Comparison of ENCODE assay signal across 23 mouse cellular contexts in the genomic region with DNA sequence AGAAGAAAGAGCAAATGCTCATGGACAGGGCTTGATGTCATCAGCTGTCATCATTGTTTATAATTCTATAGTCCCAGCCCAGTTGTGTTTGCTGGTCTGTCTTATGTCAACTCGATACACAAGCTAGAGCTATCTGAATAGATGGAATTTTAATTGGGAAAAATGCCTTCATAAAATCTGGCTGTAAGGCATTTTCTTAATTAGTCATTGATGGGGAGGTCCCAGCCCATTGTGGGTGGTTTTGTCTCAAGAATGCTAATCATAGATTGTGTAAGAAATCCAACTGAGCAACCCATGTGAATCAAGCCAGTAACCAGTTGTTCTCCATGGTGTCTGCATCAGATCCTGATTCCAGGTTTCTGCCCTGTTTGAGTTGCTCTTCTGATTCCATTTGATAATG.
DNase-seq lines count a peak whose midpoint lies in the region; ATAC-seq and TF ChIP-seq lines count a peak whose summit lies in the region.
"Had no signal": no experiment of that assay in that cellular context is flagged by ENCODE, and none has a peak within 500 bp of the region (broad histone marks: within the 10 kb centered on the region; RNA-seq: fewer than 3 reads in every experiment).

No protein-coding gene starts in this region.

- no peak overlapping the region for H3K4me3 ChIP-seq in intestine, postnatal 0 days (ENCODE audit: low read depth, low read length)
- H3K4me3 ChIP-seq: embryonic facial prominence, embryonic 13.5 days; embryonic facial prominence, embryonic 15.5 days; erythroblast, embryonic 14.5 days; forebrain, embryonic 10.5 days had no signal

- no peak for TF ChIP-seq CTCF in brain, embryonic 14.5 days (IDR thresholded peaks at IDR 0.05; ENCODE audit: borderline replicate concordance, extremely low read depth, insufficient read depth, insufficient read length)
- TF ChIP-seq CTCF in intestine, postnatal 0 days (IDR thresholded peaks at IDR 0.05; ENCODE audit: low read depth): no peak

- no peak for TF ChIP-seq POLR2A in brain, embryonic 14.5 days (IDR thresholded peaks at IDR 0.05; ENCODE audit: borderline replicate concordance, extremely low read depth, insufficient read depth, insufficient read length, poor library complexity, severe bottlenecking)

- H3K36me3 ChIP-seq in intestine, postnatal 0 days (ENCODE audit: control insufficient read depth, insufficient read depth): no peaks in the 10 kb centered on the region
- H3K36me3 ChIP-seq: embryonic facial prominence, embryonic 13.5 days; embryonic facial prominence, embryonic 15.5 days; forebrain, embryonic 10.5 days had no signal

- no peak overlapping the region for H3K4me2 ChIP-seq in intestine, postnatal 0 days (replicated peaks; ENCODE audit: low read depth)
- H3K4me2 ChIP-seq: embryonic facial prominence, embryonic 13.5 days; embryonic facial prominence, embryonic 15.5 days had no signal

- H3K27ac ChIP-seq in intestine, postnatal 0 days (ENCODE audit: low read depth, low read length): no peak overlapping the region
- H3K27ac ChIP-seq: embryonic facial prominence, embryonic 13.5 days; embryonic facial prominence, embryonic 15.5 days; forebrain, embryonic 10.5 days had no signal

- H3K4me1 ChIP-seq in intestine, postnatal 0 days (replicated peaks; ENCODE audit: control insufficient read depth, insufficient read depth, low read length): 0 out of 2 replicates have a peak, but pooled peaks cover 4% of the 10 kb centered on the region
- H3K4me1 ChIP-seq: embryonic facial prominence, embryonic 13.5 days; embryonic facial prominence, embryonic 15.5 days; forebrain, embryonic 10.5 days had no signal

- WGBS in intestine, postnatal 0 days: 62% methylated on average over 1 of the region's 1 CpGs

- no peaks in the 10 kb centered on the region for H3K9me3 ChIP-seq in intestine, postnatal 0 days (ENCODE audit: control insufficient read depth)
- H3K9me3 ChIP-seq: embryonic facial prominence, embryonic 15.5 days; forebrain, embryonic 10.5 days had no signal

- H3K9ac ChIP-seq in intestine, postnatal 0 days (ENCODE audit: low read depth, low read length): no peak overlapping the region
- H3K9ac ChIP-seq: embryonic facial prominence, embryonic 13.5 days; embryonic facial prominence, embryonic 15.5 days had no signal

- no peaks in the 10 kb centered on the region for H3K27me3 ChIP-seq in intestine, postnatal 0 days (replicated peaks; ENCODE audit: control insufficient read depth, insufficient read depth, low read length)
- H3K27me3 ChIP-seq: embryonic facial prominence, embryonic 13.5 days; embryonic facial prominence, embryonic 15.5 days; Patski had no signal

- DNase-seq in Muller cell, postnatal 12 days (ENCODE audit: inconsistent ontology term): peak; percentile 94
- peak; percentile 9 for DNase-seq in brain, embryonic 14.5 days (ENCODE audit: low read depth)
- DNase-seq in retina, postnatal 1 day: peak; percentile 66
- no peak for DNase-seq in layer of hippocampus, adult 18-20 months (ENCODE audit: low spot score in 2 of 2)
- DNase-seq: adrenal gland, adult 8-10 months; adrenal gland, postnatal 14 days; adrenal gland, postnatal 36 days; cerebellum, adult 11 months; cerebellum, adult 18-20 months; cerebellum, adult 8-10 months; cerebellum, adult 9-11 months; cerebellum, postnatal 14 days; cerebellum, postnatal 36 days; embryo, embryonic 11 days had no signal

- ATAC-seq in intestine, postnatal 0 days: no peak
- ATAC-seq: activated CD4-positive, CD25-positive, alpha-beta regulatory T cell, adult 4 months; forebrain, embryonic 14.5 days; forebrain, embryonic 16.5 days; Patski had no signal

Comparison
In these comparisons a context has a peak if more than half of its experiments do, and no peak if none do; other contexts are left out.
1. DNase-seq: peak in Muller cell, postnatal 12 days (single experiment), brain, embryonic 14.5 days (single experiment) and retina, postnatal 1 day (single experiment); none in layer of hippocampus, adult 18-20 months (0 of 2).